Mouse (Mus musculus) heart, embryonic 12.5 days (tissue): Measurements from ENCODE around the gene Gsc2. TPM values are rescaled to one million over a fixed set of nuclear protein-coding genes. Genes with fewer than 3 reads are reported as not detected.
"Not testable (repeated sequence)": the region's sequence is repeated elsewhere in the genome, so short reads cannot be mapped to it uniquely, and the experiment has no call there.

Experiments used
- ATAC-seq: fragments of 200-750 bp; cut with Nextera tagmentation; 2 replicates; pipeline ENCODE4 v1.8.0; 2017; ENCODE audit warnings: moderate TSS enrichment, moderate library complexity; ENCODE audit not compliant: insufficient number of reproducible peaks, low FRiP score
- H3K27ac ChIP-seq: fragments of 300-500 bp; sonication (generic); 2 replicates; pipeline ENCODE4 v1.5.1; 2016; ENCODE audit warnings: mild to moderate bottlenecking, moderate library complexity; ENCODE audit not compliant: poor library complexity, severe bottlenecking
- H3K27me3 ChIP-seq: fragments of 300-500 bp; sonication (generic); replicated peaks from 2 replicates; pipeline ENCODE4 v1.6.1; 2016; ENCODE audit warnings: mild to moderate bottlenecking, moderate library complexity
- H3K36me3 ChIP-seq: fragments of 300-500 bp; sonication (generic); 2 replicates; pipeline ENCODE4 v1.6.1; 2016; ENCODE audit warnings: mild to moderate bottlenecking, moderate library complexity
- H3K4me1 ChIP-seq: fragments of 300-500 bp; sonication (generic); replicated peaks from 2 replicates; pipeline ENCODE4 v1.6.1; 2016; ENCODE audit warnings: mild to moderate bottlenecking
- H3K4me2 ChIP-seq: fragments of 300-500 bp; sonication (generic); 2 replicates; pipeline ENCODE4 v1.6.1; 2016; ENCODE audit warnings: mild to moderate bottlenecking, moderate library complexity
- H3K4me3 ChIP-seq: fragments of 300-500 bp; sonication (generic); 2 replicates; pipeline ENCODE4 v1.5.1; 2016; ENCODE audit warnings: mild to moderate bottlenecking
- H3K9ac ChIP-seq: fragments of 300-500 bp; sonication (generic); 2 replicates; pipeline ENCODE4 v1.6.1; 2016; ENCODE audit warnings: mild to moderate bottlenecking, moderate library complexity
- H3K9me3 ChIP-seq: fragments of 300-500 bp; sonication (generic); replicated peaks from 2 replicates; pipeline ENCODE4 v1.6.1; 2016; ENCODE audit warnings: mild to moderate bottlenecking, moderate library complexity
- WGBS: fragments of 180-500 bp; shearing (Covaris S2); methylation state at CpG from one replicate; pipeline ENCODE4 v1.1.7; 2016; 5-methylcytosine and 5-hydroxymethylcytosine counted together
- polyA plus RNA-seq: library from polyadenylated mRNA; unstranded; fragments of >200 nt; fragmentation: Nextera tagmentation; extraction: Ambion mirVana; gene quantifications from 2 replicates; pipeline ENCODE4 v1.2.1, GENCODE M21; 2016

Gene Gsc2
- not detected in 2 replicates for polyA plus RNA-seq

GRCm38 (mm10) chr16:17914307-17915249 is at the start of gene Gsc2:
Gsc2 (minus strand) TSS chr16:17915059.
- Histone ChIP-seq H3K4me2 (peak within 1 kb of the TSS; percentile 64), H3K36me3 (no peaks in the 10 kb centered on the region), H3K4me1 (peaks cover 19% of the 10 kb centered on the region), H3K27me3 (peaks cover 70% of the 10 kb centered on the region), H3K9me3 (0 out of 2 replicates have a peak, but pooled peaks cover 3% of the 10 kb centered on the region), H3K27ac (no peak within 1 kb of the TSS), H3K9ac (peak within 1 kb of the TSS; percentile 24; the same call in 1 of the 2 replicates), H3K4me3 (peak within 1 kb of the TSS; percentile 43)
- WGBS = under 1% methylated on average over 106 of the region's 106 CpGs
- ATAC-seq = no peak

- no peaks in the 10 kb centered on the region for H3K27me3 ChIP-seq
- H3K4me3 ChIP-seq = no peak overlapping the region
- H3K4me1 ChIP-seq = no peaks in the 10 kb centered on the region
- H3K27ac ChIP-seq = no peak overlapping the region
- no peaks in the 10 kb centered on the region for H3K36me3 ChIP-seq
- ATAC-seq = no peak
- 73% methylated on average over 7 of the region's 7 CpGs for WGBS
- no peak overlapping the region for H3K9ac ChIP-seq
- H3K4me2 ChIP-seq = no peak overlapping the region
- no peaks in the 10 kb centered on the region for H3K9me3 ChIP-seq
Observed at GRCm38 (mm10) chr16:17962091-17962490, 47.2 kb upstream of the Gsc2 start.

- H3K9ac ChIP-seq, H3K9me3 ChIP-seq, H3K4me1 ChIP-seq, H3K27ac ChIP-seq, H3K4me2 ChIP-seq, H3K27me3 ChIP-seq, H3K4me3 ChIP-seq, ATAC-seq, H3K36me3 ChIP-seq: not testable (repeated sequence)
- 88% methylated on average over 17 of the region's 17 CpGs for WGBS
Observed at GRCm38 (mm10) chr16:17956052-17956638, 41.3 kb upstream of the Gsc2 start.

- no peak for ATAC-seq
- WGBS = 75% methylated on average over 4 of the region's 4 CpGs
- Histone ChIP-seq H3K27me3 (no peaks in the 10 kb centered on the region), H3K9ac (no peak overlapping the region), H3K4me1 (no peaks in the 10 kb centered on the region), H3K27ac (no peak overlapping the region), H3K4me2 (no peak overlapping the region), H3K9me3 (peaks cover 5% of the 10 kb centered on the region; the same call in 1 of the 2 replicates), H3K36me3 (no peaks in the 10 kb centered on the region), H3K4me3 (no peak overlapping the region)
Observed at GRCm38 (mm10) chr16:17951618-17952017, 36.8 kb upstream of the Gsc2 start.

- Histone ChIP-seq H3K4me1 (no peaks in the 10 kb centered on the region), H3K4me3 (no peak overlapping the region), H3K9ac (no peak overlapping the region), H3K27ac (no peak overlapping the region), H3K36me3 (no peaks in the 10 kb centered on the region), H3K4me2 (no peak overlapping the region), H3K27me3 (no peaks in the 10 kb centered on the region), H3K9me3 (no peaks in the 10 kb centered on the region)
- WGBS = 58% methylated on average over 4 of the region's 4 CpGs
- no peak for ATAC-seq
Observed at GRCm38 (mm10) chr16:17950068-17950467, 35.2 kb upstream of the Gsc2 start.

- no peaks in the 10 kb centered on the region for H3K36me3 ChIP-seq
- ATAC-seq = no peak
- no peaks in the 10 kb centered on the region for H3K27me3 ChIP-seq
- H3K9ac ChIP-seq = no peak overlapping the region
- WGBS = 40% methylated on average over 2 of the region's 2 CpGs
- no peak overlapping the region for H3K27ac ChIP-seq
- H3K9me3 ChIP-seq = no peaks in the 10 kb centered on the region
- no peak overlapping the region for H3K4me2 ChIP-seq
- no peaks in the 10 kb centered on the region for H3K4me1 ChIP-seq
- no peak overlapping the region for H3K4me3 ChIP-seq
Observed at GRCm38 (mm10) chr16:17949421-17949877, 34.6 kb upstream of the Gsc2 start.

- Histone ChIP-seq H3K27me3 (peaks cover 8% of the 10 kb centered on the region; the same call in 1 of the 2 replicates), H3K36me3 (no peaks in the 10 kb centered on the region), H3K9ac (no peak overlapping the region), H3K27ac (no peak overlapping the region), H3K9me3 (no peaks in the 10 kb centered on the region), H3K4me3 (no peak overlapping the region), H3K4me2 (no peak overlapping the region), H3K4me1 (no peaks in the 10 kb centered on the region)
- no peak for ATAC-seq
- WGBS = 53% methylated on average over 7 of the region's 7 CpGs
Observed at GRCm38 (mm10) chr16:17945081-17945831, 30.4 kb upstream of the Gsc2 start.

GRCm38 (mm10) chr16:17943466-17943865 is 28.6 kb upstream of the Gsc2 start:
- ATAC-seq = no peak
- no peaks in the 10 kb centered on the region for H3K4me1 ChIP-seq
- H3K4me2 ChIP-seq = no peak overlapping the region
- H3K27me3 ChIP-seq = peaks cover 8% of the 10 kb centered on the region; the same call in 1 of the 2 replicates
- H3K4me3 ChIP-seq = no peak overlapping the region
- no peaks in the 10 kb centered on the region for H3K36me3 ChIP-seq
- H3K27ac ChIP-seq = no peak overlapping the region
- WGBS = 52% methylated on average over 8 of the region's 8 CpGs
- no peaks in the 10 kb centered on the region for H3K9me3 ChIP-seq
- no peak overlapping the region for H3K9ac ChIP-seq

GRCm38 (mm10) chr16:17939255-17939751 is 24.4 kb upstream of the Gsc2 start:
- WGBS = 44% methylated on average over 9 of the region's 9 CpGs

GRCm38 (mm10) chr16:17938821-17939220 is 24.0 kb upstream of the Gsc2 start:
- Histone ChIP-seq H3K4me1 (no peaks in the 10 kb centered on the region; the same call in 1 of the 2 replicates), H3K36me3 (no peaks in the 10 kb centered on the region), H3K4me2 (no peak overlapping the region), H3K4me3 (no peak overlapping the region), H3K9me3 (no peaks in the 10 kb centered on the region), H3K27ac (no peak overlapping the region), H3K27me3 (peaks cover 30% of the 10 kb centered on the region), H3K9ac (no peak overlapping the region)
- WGBS = 8% methylated on average over 7 of the region's 7 CpGs
- ATAC-seq = peak; percentile 84

More at GRCm38 (mm10) chr16:17939255-17939751, 24.4 kb upstream of the Gsc2 start:
- Histone ChIP-seq H3K36me3 (no peaks in the 10 kb centered on the region), H3K27me3 (peaks cover 32% of the 10 kb centered on the region), H3K4me3 (no peak overlapping the region), H3K4me2 (no peak overlapping the region), H3K4me1 (no peaks in the 10 kb centered on the region; the same call in 1 of the 2 replicates), H3K9ac (no peak overlapping the region), H3K9me3 (no peaks in the 10 kb centered on the region), H3K27ac (no peak overlapping the region)
- peak; percentile 71 for ATAC-seq
